Mouse (Mus musculus): ENCODE results near the gene Vmn1r166.
"Not testable (repeated sequence)": the region's sequence is repeated elsewhere in the genome, so short reads cannot be mapped to it uniquely, and the experiment has no call there.

Gene Vmn1r166

GRCm38 (mm10) chr7:23251582-23251981 lies at the start of gene Vmn1r166:
Gene Vmn1r166, minus strand, starts transcription at chr7:23251682.
- H3K36me3 ChIP-seq (ENCODE audit: control insufficient read depth, insufficient read depth, low read length, poor library complexity, severe bottlenecking); H3K27me3 ChIP-seq (ENCODE audit: control insufficient read depth, insufficient read depth, low read length, poor library complexity, severe bottlenecking); DNase-seq (ENCODE audit: low read depth, low spot score): not testable (repeated sequence)

GRCm38 (mm10) chr7:23300892-23301291 lies 49.4 kb upstream of the Vmn1r166 start, which contains the start of gene Nlrp4e:
Gene Nlrp4e, plus strand, starts transcription at chr7:23301192.
- not testable (repeated sequence) for H3K27me3 ChIP-seq (ENCODE audit: control insufficient read depth, insufficient read depth, low read length, poor library complexity, severe bottlenecking); DNase-seq (ENCODE audit: low read depth, low spot score); H3K36me3 ChIP-seq (ENCODE audit: control insufficient read depth, insufficient read depth, low read length, poor library complexity, severe bottlenecking)

DNA sequence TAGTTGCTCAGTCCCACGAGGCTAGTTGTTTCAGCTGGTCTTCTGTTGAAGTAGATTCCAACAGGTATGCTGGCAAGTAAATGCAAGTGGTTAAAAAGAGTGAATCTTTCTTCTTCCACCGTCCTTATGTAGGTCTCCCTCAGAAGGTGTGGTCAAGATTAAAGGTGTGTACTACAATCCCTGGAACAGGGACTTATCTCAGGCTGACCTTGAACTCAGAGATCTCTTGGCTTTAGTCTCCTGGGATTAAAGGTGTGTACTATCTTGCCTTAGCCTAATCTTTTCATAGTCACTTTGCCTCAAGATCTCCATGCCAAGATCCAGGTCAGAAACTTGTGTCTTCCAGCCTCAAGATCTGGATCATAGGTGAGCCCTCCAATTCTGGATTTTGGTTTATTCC lies 27.3 kb upstream of the Vmn1r166 start, which contains the start of gene Gm6902:
Gm6902 (minus strand) TSS at position 101 of the 400 bp plus-strand sequence.
- not testable (repeated sequence) for H3K36me3 ChIP-seq (ENCODE audit: control insufficient read depth, insufficient read depth, low read length, poor library complexity, severe bottlenecking); DNase-seq (ENCODE audit: low read depth, low spot score); H3K27me3 ChIP-seq (ENCODE audit: control insufficient read depth, insufficient read depth, low read length, poor library complexity, severe bottlenecking)

GRCm38 (mm10) chr7:23217032-23217431 lies 34.5 kb downstream of the Vmn1r166 start, which contains the start of gene Vmn1r165:
Gene Vmn1r165, plus strand, starts transcription at chr7:23217332.
- not testable (repeated sequence) for H3K27me3 ChIP-seq (ENCODE audit: control insufficient read depth, insufficient read depth, low read length, poor library complexity, severe bottlenecking); DNase-seq (ENCODE audit: low read depth, low spot score); H3K36me3 ChIP-seq (ENCODE audit: control insufficient read depth, insufficient read depth, low read length, poor library complexity, severe bottlenecking)

Data from splenic B cell, adult 2 months (primary cell).